Mouse (Mus musculus): ENCODE measurements around the gene C130032M10Rik.

DNA sequence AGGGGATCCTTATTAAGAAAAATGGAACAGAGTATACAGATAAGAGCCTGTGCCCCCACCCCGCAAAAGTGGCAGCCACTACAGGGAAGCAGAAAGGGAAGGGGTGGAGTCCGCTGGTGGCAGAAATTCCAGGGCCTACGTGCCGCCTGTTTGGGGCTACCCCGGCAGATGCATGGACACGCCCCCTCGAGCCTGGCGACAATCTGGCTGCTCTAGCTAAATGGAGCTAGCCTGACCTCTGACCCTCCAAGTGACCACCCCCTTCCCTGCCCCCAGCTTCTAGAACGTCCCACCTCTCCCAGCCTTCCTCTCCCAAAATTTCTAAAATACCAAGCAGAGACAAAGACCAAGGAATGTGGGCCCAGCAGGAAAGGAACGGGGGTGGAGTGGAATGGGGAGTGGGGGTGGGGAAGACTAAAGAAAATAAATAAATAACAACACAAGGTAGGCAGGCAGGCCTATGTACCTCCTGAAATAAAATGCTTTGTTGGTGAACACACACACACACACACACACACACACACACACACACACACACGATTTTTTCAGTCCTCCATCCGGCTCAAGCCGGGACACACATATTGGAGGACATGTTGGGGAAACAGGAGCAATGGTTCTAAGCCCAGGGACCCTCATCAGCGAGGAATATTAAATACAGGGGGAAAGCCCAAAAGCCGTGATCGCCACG, 12.6 kb downstream of the C130032M10Rik start:
- TF ChIP-seq GATA1 (IDR thresholded peaks at IDR 0.05; ENCODE audit: borderline replicate concordance, low read length) (no peak), FLI1 (IDR thresholded peaks at IDR 0.05; ENCODE audit: low read length) (no peak)

All from megakaryocyte, embryonic 14.5 days (primary cell).